Mouse (Mus musculus) heart, embryonic 13.5 days (tissue): ENCODE results near the gene Iah1. TPM values are rescaled to one million over a fixed set of nuclear protein-coding genes. Genes with fewer than 3 reads are reported as not detected.
A peak's percentile ranks its signal among the peaks of the same experiment; 100 is the strongest.

Source experiments
- ATAC-seq: fragments of 200-750 bp; cut with Nextera tagmentation; 2 replicates; pipeline ENCODE4 v1.8.0; 2017; ENCODE audit warnings: moderate TSS enrichment; ENCODE audit not compliant: insufficient number of reproducible peaks, low FRiP score, low TSS enrichment; ENCODE audit errors: extremely low read depth
- H3K27ac ChIP-seq: fragments of 300-500 bp; sonication (generic); replicated peaks from 2 replicates; pipeline ENCODE4 v1.5.1; 2015; ENCODE audit warnings: moderate library complexity, mild to moderate bottlenecking, inconsistent platforms
- H3K27me3 ChIP-seq: fragments of 300-500 bp; sonication (generic); replicated peaks from 2 replicates; pipeline ENCODE4 v1.6.1; 2015; ENCODE audit warnings: mild to moderate bottlenecking, inconsistent platforms
- H3K36me3 ChIP-seq: fragments of 300-500 bp; sonication (generic); 2 replicates; pipeline ENCODE4 v1.6.1; 2015; ENCODE audit warnings: mild to moderate bottlenecking, inconsistent platforms
- H3K4me1 ChIP-seq: fragments of 300-500 bp; sonication (generic); 2 replicates; pipeline ENCODE4 v1.6.1; 2015; ENCODE audit warnings: inconsistent platforms
- H3K4me2 ChIP-seq: fragments of 300-500 bp; sonication (generic); 2 replicates; pipeline ENCODE4 v1.6.1; 2015; ENCODE audit warnings: inconsistent platforms, mild to moderate bottlenecking, moderate library complexity
- H3K4me3 ChIP-seq: fragments of 300-500 bp; sonication (generic); 2 replicates; pipeline ENCODE4 v1.5.1; 2015; ENCODE audit warnings: moderate library complexity, mild to moderate bottlenecking, inconsistent platforms
- H3K9ac ChIP-seq: fragments of 300-500 bp; sonication (generic); 2 replicates; pipeline ENCODE4 v1.6.1; 2015; ENCODE audit warnings: inconsistent platforms, mild to moderate bottlenecking, moderate library complexity
- H3K9me3 ChIP-seq: fragments of 300-500 bp; sonication (generic); 2 replicates; pipeline ENCODE4 v1.6.1; 2016; ENCODE audit warnings: inconsistent platforms
- WGBS: fragments of 180-500 bp; shearing (Covaris S2); methylation state at CpG from one replicate; pipeline ENCODE4 v1.1.7; 2015; ENCODE audit warnings: mixed read lengths; 5-methylcytosine and 5-hydroxymethylcytosine counted together
- polyA plus RNA-seq: library from polyadenylated mRNA; unstranded; fragments of >200 nt; fragmentation: Nextera tagmentation; extraction: Ambion mirVana; gene quantifications from 2 replicates; pipeline ENCODE4 v1.2.1, GENCODE M21; 2015

Gene Iah1
- polyA plus RNA-seq, 1 experiment from 2014 or later = 37.3 TPM

DNA sequence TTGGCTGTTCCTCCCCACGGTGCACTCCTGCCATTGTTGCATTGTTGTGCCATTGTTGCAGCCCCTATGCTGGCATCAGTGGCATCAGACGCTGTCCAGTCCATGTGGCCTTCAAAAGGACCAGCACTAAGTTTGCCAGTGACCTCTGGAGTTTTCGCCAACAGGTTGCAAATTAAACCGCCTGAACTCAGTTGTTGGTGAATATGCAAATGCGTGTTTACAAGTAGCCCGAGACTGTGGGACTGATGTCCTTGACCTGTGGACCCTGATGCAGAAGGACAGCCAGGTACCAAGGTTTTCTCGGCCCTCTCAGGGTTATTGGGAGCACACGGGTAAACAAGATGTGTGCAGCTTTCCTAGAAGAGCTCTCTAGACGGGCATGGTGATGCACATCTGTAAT is 5.0 kb downstream of the Iah1 start:
- Histone ChIP-seq H3K27ac (no peak overlapping the region), H3K4me1 (peaks cover 16% of the 10 kb centered on the region), H3K9ac (no peak overlapping the region), H3K4me2 (no peak overlapping the region), H3K9me3 (no peaks in the 10 kb centered on the region), H3K27me3 (no peaks in the 10 kb centered on the region), H3K36me3 (peaks cover 70% of the 10 kb centered on the region), H3K4me3 (no peak overlapping the region)
- no peak for ATAC-seq
- 81% methylated on average over 9 of the region's 9 CpGs for WGBS

DNA sequence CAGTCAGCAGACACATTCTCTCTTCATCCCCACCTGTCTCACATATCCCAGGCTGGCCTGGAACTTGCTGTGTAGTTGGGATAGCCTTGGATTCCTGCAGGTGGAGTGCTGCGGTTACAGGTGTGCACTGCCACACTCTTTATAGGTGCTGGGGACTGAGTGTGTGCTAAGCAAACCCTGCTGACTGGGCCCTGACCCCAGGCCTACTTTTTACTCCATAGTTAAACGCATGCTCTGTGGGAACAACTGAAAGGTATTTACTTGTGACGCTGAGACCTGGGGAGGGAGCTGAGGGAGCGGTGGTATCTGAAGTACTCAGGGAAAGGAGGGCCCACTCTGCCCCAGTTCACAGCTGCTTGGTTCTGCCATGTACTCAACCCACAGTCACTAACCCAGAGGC is 6.1 kb downstream of the Iah1 start:
- Histone ChIP-seq H3K4me1 (peaks cover 10% of the 10 kb centered on the region), H3K36me3 (peaks cover 81% of the 10 kb centered on the region), H3K9ac (no peak overlapping the region), H3K4me2 (no peak overlapping the region), H3K27me3 (no peaks in the 10 kb centered on the region), H3K9me3 (no peaks in the 10 kb centered on the region), H3K27ac (no peak overlapping the region), H3K4me3 (no peak overlapping the region)
- 82% methylated on average over 4 of the region's 4 CpGs for WGBS
- no peak for ATAC-seq

- WGBS = 66% methylated on average over 9 of the region's 9 CpGs
- Histone ChIP-seq H3K36me3 (peaks cover 87% of the 10 kb centered on the region), H3K4me2 (no peak overlapping the region), H3K27me3 (no peaks in the 10 kb centered on the region), H3K4me1 (peaks cover 6% of the 10 kb centered on the region; the same call in 1 of the 2 replicates), H3K9ac (no peak overlapping the region), H3K27ac (no peak overlapping the region), H3K9me3 (no peaks in the 10 kb centered on the region), H3K4me3 (no peak overlapping the region)
- ATAC-seq = no peak
Measured at GRCm38 (mm10) chr12:21322856-21323255, 6.7 kb downstream of the Iah1 start.

DNA sequence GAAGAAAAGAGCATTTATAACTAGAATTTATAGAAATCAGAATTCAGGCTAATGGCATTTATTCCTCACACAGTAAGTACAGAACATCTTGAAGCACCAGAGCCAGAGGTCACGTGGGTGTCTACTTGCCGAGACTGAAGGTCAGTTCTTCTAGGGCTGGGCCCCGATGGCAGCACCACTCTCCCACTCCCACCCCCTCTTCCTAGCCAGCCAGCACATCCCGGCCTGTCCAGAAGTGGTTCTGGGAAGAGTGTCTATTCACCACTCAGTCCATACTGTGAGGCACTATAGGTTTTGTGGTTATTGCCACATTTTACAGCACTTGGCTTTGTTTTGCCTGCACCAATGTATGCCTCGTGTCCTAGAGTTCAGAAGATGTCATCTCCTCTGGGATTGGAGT is 7.9 kb downstream of the Iah1 start:
- WGBS = 76% methylated on average over 5 of the region's 5 CpGs
- Histone ChIP-seq H3K27ac (no peak overlapping the region), H3K9ac (no peak overlapping the region), H3K4me3 (no peak overlapping the region), H3K36me3 (peaks cover 94% of the 10 kb centered on the region), H3K9me3 (no peaks in the 10 kb centered on the region), H3K4me1 (peaks cover 10% of the 10 kb centered on the region), H3K4me2 (no peak overlapping the region), H3K27me3 (no peaks in the 10 kb centered on the region)
- no peak for ATAC-seq

GRCm38 (mm10) chr12:21325266-21325665 is 9.1 kb downstream of the Iah1 start:
- no peak overlapping the region for H3K9ac ChIP-seq
- ATAC-seq = no peak
- peaks cover 96% of the 10 kb centered on the region for H3K36me3 ChIP-seq
- 88% methylated on average over 8 of the region's 8 CpGs for WGBS
- H3K4me3 ChIP-seq = no peak overlapping the region
- H3K4me1 ChIP-seq = peaks cover 21% of the 10 kb centered on the region
- no peak overlapping the region for H3K4me2 ChIP-seq
- no peaks in the 10 kb centered on the region for H3K27me3 ChIP-seq
- no peak overlapping the region for H3K27ac ChIP-seq
- no peaks in the 10 kb centered on the region for H3K9me3 ChIP-seq

- Histone ChIP-seq H3K27ac (no peak overlapping the region), H3K4me3 (no peak overlapping the region), H3K27me3 (no peaks in the 10 kb centered on the region), H3K9ac (no peak overlapping the region), H3K4me1 (peaks cover 21% of the 10 kb centered on the region), H3K9me3 (no peaks in the 10 kb centered on the region), H3K36me3 (peaks cover 94% of the 10 kb centered on the region), H3K4me2 (no peak overlapping the region)
- WGBS = 82% methylated on average over 3 of the region's 3 CpGs
- ATAC-seq = no peak
Measured at GRCm38 (mm10) chr12:21326325-21326724, 10.1 kb downstream of the Iah1 start.

DNA sequence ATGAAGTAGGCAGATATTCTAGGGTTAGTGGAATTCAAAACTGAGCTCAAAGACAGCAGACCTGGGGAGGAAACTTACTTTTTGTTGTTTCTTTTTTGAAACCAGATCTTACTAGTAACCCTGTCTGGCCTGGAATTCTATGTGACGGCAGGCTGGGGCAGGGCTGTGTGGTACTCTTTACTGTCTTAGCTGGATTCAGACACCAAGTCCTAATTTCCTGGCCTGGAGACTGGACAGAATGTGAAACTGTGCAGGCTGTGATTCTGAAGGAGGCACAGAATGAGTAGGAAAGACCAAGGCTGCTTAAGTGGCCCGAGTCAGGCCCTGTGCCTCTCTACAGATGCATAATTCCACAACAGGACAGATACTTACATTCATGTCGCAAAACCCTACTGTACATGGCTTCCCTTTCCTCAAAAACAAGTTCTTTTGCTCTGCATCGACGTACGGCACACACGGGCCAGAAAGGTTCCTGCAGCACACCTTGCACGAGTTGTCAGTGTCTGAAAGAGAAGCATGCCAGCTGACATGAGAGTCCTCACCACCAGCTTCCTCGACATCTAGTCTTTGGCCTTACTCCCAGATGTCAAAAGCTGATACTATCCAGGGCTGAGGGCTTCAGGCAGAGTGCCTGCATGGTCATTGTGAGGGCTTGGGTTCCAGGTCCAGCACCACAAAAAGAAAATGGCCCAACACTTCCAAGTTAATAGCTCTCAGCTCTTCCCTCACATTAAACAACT is 13.6 kb downstream of the Iah1 start:
- Histone ChIP-seq H3K4me1 (peaks cover 18% of the 10 kb centered on the region), H3K9me3 (no peaks in the 10 kb centered on the region), H3K4me3 (no peak overlapping the region), H3K4me2 (no peak overlapping the region), H3K36me3 (peaks cover 97% of the 10 kb centered on the region), H3K27me3 (no peaks in the 10 kb centered on the region), H3K27ac (0 out of 2 replicates have a peak overlapping the region, but pooled peaks have one; percentile 34), H3K9ac (0 out of 2 replicates have a peak overlapping the region, but pooled peaks have one; percentile 26)
- 70% methylated on average over 9 of the region's 9 CpGs for WGBS
- ATAC-seq = no peak

DNA sequence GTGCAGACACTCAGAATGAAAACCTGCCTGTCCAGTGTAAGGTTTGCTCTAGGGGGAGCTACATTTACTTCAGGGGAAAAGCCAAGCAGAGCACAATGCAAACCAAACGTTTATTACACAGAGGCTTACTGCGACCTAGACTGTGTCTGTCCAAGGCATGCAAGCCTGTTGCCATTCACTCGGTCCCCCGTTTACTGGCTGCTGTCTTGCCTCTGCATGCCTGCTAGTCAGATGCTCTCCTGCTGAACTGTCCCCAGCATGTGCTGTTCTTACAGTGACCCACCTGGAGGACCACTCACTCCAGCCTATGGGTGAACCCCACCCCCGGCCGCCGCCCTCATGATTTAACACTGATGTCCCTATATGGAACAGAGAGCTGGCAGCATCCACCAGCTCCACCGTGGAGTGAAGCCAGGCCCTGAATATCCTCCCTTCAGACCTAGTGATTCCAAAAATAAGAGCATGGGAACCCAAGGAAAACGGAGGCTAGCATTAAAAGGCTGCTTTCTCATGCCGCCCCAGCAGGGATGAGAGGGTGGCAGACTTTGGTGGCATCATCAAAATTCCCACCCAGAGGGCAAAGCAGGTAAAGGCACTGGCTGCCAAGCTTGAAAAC is 14.9 kb downstream of the Iah1 start:
- H3K4me2 ChIP-seq = no peak overlapping the region
- no peak overlapping the region for H3K9ac ChIP-seq
- no peaks in the 10 kb centered on the region for H3K9me3 ChIP-seq
- no peak overlapping the region for H3K27ac ChIP-seq
- H3K4me1 ChIP-seq = peaks cover 18% of the 10 kb centered on the region
- H3K27me3 ChIP-seq = no peaks in the 10 kb centered on the region
- whole genome bisulfite sequencing = 76% methylated on average over 10 of the region's 10 CpGs
- H3K4me3 ChIP-seq = no peak overlapping the region
- peaks cover 96% of the 10 kb centered on the region for H3K36me3 ChIP-seq
- ATAC-seq = no peak

DNA sequence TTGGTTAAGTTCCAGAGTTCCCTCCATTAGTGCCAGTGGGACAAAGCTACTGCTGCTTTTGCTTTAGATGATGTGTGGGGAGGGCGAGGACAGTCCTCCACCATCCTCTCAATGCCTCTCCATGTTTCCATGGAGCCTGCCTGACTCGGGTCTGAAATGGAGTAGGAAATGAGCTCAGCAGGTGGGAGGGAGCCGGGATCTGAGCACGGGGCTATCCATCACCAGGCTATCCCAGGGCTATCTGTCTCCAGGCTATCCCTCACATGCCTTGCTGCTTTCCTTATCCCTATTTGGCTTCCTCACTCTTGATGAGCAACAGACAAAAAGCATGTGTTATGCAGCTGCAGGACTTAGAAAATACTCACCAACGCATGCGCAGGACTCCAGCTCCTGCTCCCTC is 15.5 kb downstream of the Iah1 start:
- Histone ChIP-seq H3K36me3 (peaks cover 96% of the 10 kb centered on the region), H3K27ac (no peak overlapping the region), H3K4me3 (no peak overlapping the region), H3K9ac (no peak overlapping the region), H3K27me3 (no peaks in the 10 kb centered on the region), H3K9me3 (no peaks in the 10 kb centered on the region), H3K4me1 (peaks cover 18% of the 10 kb centered on the region), H3K4me2 (no peak overlapping the region)
- WGBS = 75% methylated on average over 6 of the region's 6 CpGs
- ATAC-seq = no peak

GRCm38 (mm10) chr12:21333021-21333420 is 16.8 kb downstream of the Iah1 start:
- WGBS = 85% methylated on average over 7 of the region's 7 CpGs
- Histone ChIP-seq H3K9ac (no peak overlapping the region), H3K4me1 (peaks cover 18% of the 10 kb centered on the region), H3K27me3 (no peaks in the 10 kb centered on the region), H3K9me3 (no peaks in the 10 kb centered on the region), H3K4me2 (no peak overlapping the region), H3K4me3 (no peak overlapping the region), H3K27ac (no peak overlapping the region), H3K36me3 (peaks cover 89% of the 10 kb centered on the region)
- no peak for ATAC-seq

DNA sequence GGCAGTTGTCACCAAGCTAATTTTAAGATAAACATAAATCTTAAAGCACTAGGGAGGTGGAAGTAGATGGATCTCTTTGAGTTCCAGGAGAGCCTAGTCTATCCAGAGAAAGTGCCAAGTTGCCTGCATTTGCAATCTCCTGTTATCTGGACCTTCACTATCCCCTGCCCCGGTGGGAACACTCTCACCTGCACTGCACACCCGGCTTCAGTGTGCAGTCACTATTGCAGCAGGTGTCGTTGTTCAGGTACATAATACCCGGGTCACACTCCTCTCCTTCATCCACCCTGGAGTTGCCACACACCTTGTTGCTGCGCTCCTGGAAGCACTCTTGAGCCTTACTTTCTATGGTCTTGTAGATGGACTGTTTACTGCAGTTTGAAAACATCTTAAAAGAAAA is 17.6 kb downstream of the Iah1 start:
- WGBS = 85% methylated on average over 5 of the region's 5 CpGs
- no peaks in the 10 kb centered on the region for H3K9me3 ChIP-seq
- H3K9ac ChIP-seq = no peak overlapping the region
- no peak overlapping the region for H3K4me2 ChIP-seq
- H3K27ac ChIP-seq = no peak overlapping the region
- no peak overlapping the region for H3K4me3 ChIP-seq
- ATAC-seq = no peak
- no peaks in the 10 kb centered on the region for H3K27me3 ChIP-seq
- peaks cover 87% of the 10 kb centered on the region for H3K36me3 ChIP-seq
- peaks cover 16% of the 10 kb centered on the region for H3K4me1 ChIP-seq

DNA sequence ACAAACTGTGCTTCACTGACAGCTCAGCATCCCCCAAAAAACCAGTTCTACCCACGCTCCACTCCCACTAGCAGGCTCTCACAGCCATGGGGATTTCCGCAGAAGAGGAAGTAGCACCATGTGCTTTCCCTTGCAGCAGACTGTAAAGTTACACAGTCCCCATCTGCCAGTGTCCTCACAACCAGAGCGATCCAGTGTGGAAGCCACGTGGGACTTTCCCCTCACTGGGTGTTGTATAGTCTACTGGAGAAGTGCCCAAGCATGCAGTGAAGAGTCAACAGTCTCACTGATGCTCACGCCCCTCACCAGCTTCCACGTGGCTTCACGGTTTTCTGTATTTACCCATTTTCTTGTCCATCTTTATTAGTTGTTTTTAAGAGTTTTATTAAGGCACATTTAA is 19.7 kb downstream of the Iah1 start:
- no peak overlapping the region for H3K4me2 ChIP-seq
- H3K4me3 ChIP-seq = no peak overlapping the region
- ATAC-seq = no peak
- WGBS = 88% methylated on average over 7 of the region's 7 CpGs
- H3K9me3 ChIP-seq = no peaks in the 10 kb centered on the region
- no peak overlapping the region for H3K27ac ChIP-seq
- peaks cover 89% of the 10 kb centered on the region for H3K36me3 ChIP-seq
- H3K4me1 ChIP-seq = 0 out of 2 replicates have a peak, but pooled peaks cover 3% of the 10 kb centered on the region
- H3K9ac ChIP-seq = no peak overlapping the region
- no peaks in the 10 kb centered on the region for H3K27me3 ChIP-seq
